Mouse (Mus musculus) heart, adult 2 months (tissue): Measurements from ENCODE around the gene Them7.

ENCODE experiments used
- CTCF ChIP-seq: fragments of 200-600 bp; IDR thresholded peaks from 2 replicates; pipeline ENCODE4 v1.8.1; 2022; ENCODE audit warnings: antibody characterized with exemption, mild to moderate bottlenecking, moderate library complexity
- POLR2A ChIP-seq: fragments of 200-500 bp; IDR thresholded peaks from 2 replicates; pipeline ENCODE4 v1.6.1; 2011; ENCODE audit warnings: mild to moderate bottlenecking, low read depth, low read length, control low read depth; ENCODE audit not compliant: insufficient read depth

DNA sequence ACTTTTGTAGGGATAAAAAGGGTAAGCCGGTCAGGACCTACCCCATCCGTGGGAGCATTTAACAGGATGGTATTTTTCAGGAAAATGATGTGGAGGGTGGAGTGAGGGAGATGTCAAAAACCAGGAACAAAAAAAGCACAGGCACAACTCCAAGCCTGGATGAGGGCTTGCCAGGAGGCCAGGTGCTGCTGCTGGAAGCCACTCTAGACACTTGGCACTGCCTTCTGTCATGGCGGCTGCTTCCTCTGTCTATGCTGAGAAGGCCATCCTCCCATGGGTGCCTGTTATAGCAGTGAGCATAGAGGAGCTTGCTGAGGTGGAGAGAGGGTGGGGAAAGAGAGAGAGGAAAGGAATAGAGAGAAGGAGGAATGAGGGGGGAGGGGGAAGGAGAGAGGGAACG lies 105.9 kb downstream of the Them7 start:
- TF ChIP-seq CTCF (no peak), POLR2A (no peak)
